Mouse (Mus musculus) liver, embryonic 11.5 days (tissue): ENCODE data around the gene Ggt6. TPM values are rescaled to one million over a fixed set of nuclear protein-coding genes. Genes with fewer than 3 reads are reported as not detected.

Experiments used
- ATAC-seq: fragments of 200-750 bp; cut with Nextera tagmentation; replicated peaks from 2 replicates; pipeline ENCODE4 v1.8.0; 2017; ENCODE audit warnings: moderate number of reproducible peaks, mild to moderate bottlenecking, moderate TSS enrichment, moderate library complexity; ENCODE audit not compliant: low FRiP score
- DNase-seq: peaks from one replicate; pipeline ENCODE4 v3.0.0-alpha.2; 2017; ENCODE audit warnings: low spot score
- H3K27ac ChIP-seq: fragments of 300-500 bp; sonication (generic); 2 replicates; pipeline ENCODE4 v1.5.1; 2014; ENCODE audit warnings: mild to moderate bottlenecking, low read depth, low read length, control low read depth
- H3K27me3 ChIP-seq: fragments of 300-500 bp; sonication (generic); replicated peaks from 2 replicates; pipeline ENCODE4 v1.6.1; 2014; ENCODE audit warnings: low read length, mixed read lengths; ENCODE audit not compliant: control insufficient read depth, insufficient read depth
- H3K36me3 ChIP-seq: fragments of 300-500 bp; sonication (generic); 2 replicates; pipeline ENCODE4 v1.6.1; 2014; ENCODE audit warnings: mild to moderate bottlenecking, low read length, moderate library complexity, mixed read lengths; ENCODE audit not compliant: control insufficient read depth, insufficient read depth
- H3K4me1 ChIP-seq: fragments of 300-500 bp; sonication (generic); replicated peaks from 2 replicates; pipeline ENCODE4 v1.6.1; 2014; ENCODE audit warnings: low read length, mixed read lengths; ENCODE audit not compliant: control insufficient read depth, insufficient read depth
- H3K4me2 ChIP-seq: fragments of 300-500 bp; sonication (generic); 2 replicates; pipeline ENCODE4 v1.6.1; 2014; ENCODE audit warnings: mild to moderate bottlenecking, control low read depth, moderate library complexity
- H3K4me3 ChIP-seq: fragments of 300-500 bp; sonication (generic); 2 replicates; pipeline ENCODE4 v1.5.1; 2014; ENCODE audit warnings: low read depth, low read length, control low read depth
- H3K9ac ChIP-seq: fragments of 300-500 bp; sonication (generic); 2 replicates; pipeline ENCODE4 v1.6.1; 2014; ENCODE audit warnings: low read depth, low read length, control low read depth
- H3K9me3 ChIP-seq: fragments of 300-500 bp; sonication (generic); 2 replicates; pipeline ENCODE4 v1.6.1; 2016; ENCODE audit warnings: low read length, inconsistent platforms, mixed read lengths; ENCODE audit not compliant: control insufficient read depth
- WGBS: fragments of 180-500 bp; shearing (Covaris S2); extraction: QIAGEN DNeasy Blood & Tissue Kit; methylation state at CpG from one replicate; pipeline ENCODE4 v1.1.7; 2014; 5-methylcytosine and 5-hydroxymethylcytosine counted together
- polyA plus RNA-seq: library from polyadenylated mRNA; unstranded; fragments of >200 nt; fragmentation: Nextera tagmentation; extraction: Ambion mirVana; gene quantifications from 2 replicates; pipeline ENCODE4 v1.2.1, GENCODE M21; 2014

The Ggt6 gene
- polyA plus RNA-seq, 1 experiment from 2014 or later: not detected

- WGBS: 69% methylated on average over 15 of the region's 15 CpGs
- Histone ChIP-seq H3K27me3 (no peaks in the 10 kb centered on the region), H3K4me2 (no peak overlapping the region), H3K9me3 (no peaks in the 10 kb centered on the region), H3K27ac (no peak overlapping the region), H3K4me3 (no peak overlapping the region), H3K4me1 (peaks cover 14% of the 10 kb centered on the region), H3K36me3 (peaks cover 42% of the 10 kb centered on the region), H3K9ac (no peak overlapping the region)
- DNase-seq (no peak), ATAC-seq (no peak)
Observed at GRCm38 (mm10) chr11:72453105-72453953, 18.0 kb downstream of the Ggt6 start.

DNA sequence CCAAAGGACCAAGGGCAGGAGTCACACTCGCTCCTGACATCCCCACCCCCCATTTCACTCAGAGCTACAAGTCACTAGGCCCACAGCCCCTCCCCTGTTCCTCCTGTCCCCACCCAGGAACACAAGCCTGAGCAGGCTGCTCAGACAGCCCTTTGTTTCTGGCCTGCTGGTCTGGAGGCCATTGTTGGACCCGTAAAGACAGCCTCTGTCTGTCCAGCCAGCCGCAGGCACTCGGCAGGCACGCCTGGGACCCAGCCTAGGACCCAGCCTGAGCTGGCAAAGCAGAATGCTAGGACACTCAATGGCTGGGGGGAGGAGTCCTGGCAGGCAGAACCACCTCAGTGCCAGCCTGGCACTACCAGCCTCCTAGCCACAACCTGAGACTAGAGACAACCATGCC lies 20.4 kb downstream of the Ggt6 start:
- Histone ChIP-seq H3K9me3 (no peaks in the 10 kb centered on the region), H3K4me1 (peaks cover 30% of the 10 kb centered on the region), H3K9ac (no peak overlapping the region), H3K4me3 (no peak overlapping the region), H3K4me2 (no peak overlapping the region), H3K27ac (no peak overlapping the region), H3K27me3 (no peaks in the 10 kb centered on the region), H3K36me3 (peaks cover 19% of the 10 kb centered on the region)
- WGBS: 83% methylated on average over 5 of the region's 5 CpGs
- DNase-seq (no peak), ATAC-seq (no peak)

DNA sequence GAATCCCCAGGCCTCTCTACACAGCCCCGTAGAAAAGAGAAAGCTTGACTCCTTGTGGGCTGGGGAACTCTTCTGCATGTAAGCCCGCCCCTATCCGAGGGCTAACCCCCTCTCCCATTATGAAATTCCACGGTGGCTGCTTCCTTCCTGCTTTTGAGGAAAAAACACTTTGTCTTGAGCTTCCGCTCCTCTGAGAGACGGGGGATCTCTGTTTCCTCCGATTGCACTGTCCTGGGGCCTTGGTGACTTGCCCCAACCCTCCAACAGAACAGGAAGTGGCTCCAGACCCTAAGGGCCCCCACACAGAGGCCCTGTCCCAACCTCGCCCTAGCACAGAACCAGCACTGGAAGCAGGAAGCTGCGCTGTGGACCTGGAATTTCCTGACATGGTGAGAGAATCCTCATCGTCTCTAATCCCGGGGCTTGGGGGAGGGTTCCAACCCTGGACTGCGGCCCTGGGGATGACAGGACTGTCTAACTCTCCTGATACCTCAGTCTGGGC lies 22.7 kb downstream of the Ggt6 start:
- ATAC-seq: peak; percentile 40
- no peak for DNase-seq
- 54% methylated on average over 12 of the region's 12 CpGs for WGBS
- Histone ChIP-seq H3K9me3 (no peaks in the 10 kb centered on the region), H3K4me3 (no peak overlapping the region), H3K4me2 (no peak overlapping the region; the same call in 1 of the 2 replicates), H3K27ac (peak overlapping the region; percentile 8; the same call in 1 of the 2 replicates), H3K36me3 (peaks cover 8% of the 10 kb centered on the region; the same call in 1 of the 2 replicates), H3K4me1 (peaks cover 43% of the 10 kb centered on the region), H3K9ac (no peak overlapping the region), H3K27me3 (no peaks in the 10 kb centered on the region)

GRCm38 (mm10) chr11:72458502-72458901 lies 23.2 kb downstream of the Ggt6 start:
- ATAC-seq: peak; percentile 35

GRCm38 (mm10) chr11:72461500-72461981 lies 26.2 kb downstream of the Ggt6 start:
- peaks cover 52% of the 10 kb centered on the region for H3K4me1 ChIP-seq
- H3K4me2 ChIP-seq: no peak overlapping the region
- peaks cover 5% of the 10 kb centered on the region; the same call in 1 of the 2 replicates for H3K36me3 ChIP-seq
- H3K27me3 ChIP-seq: no peaks in the 10 kb centered on the region
- DNase-seq: no peak
- no peak for ATAC-seq
- no peak overlapping the region for H3K4me3 ChIP-seq
- no peaks in the 10 kb centered on the region for H3K9me3 ChIP-seq
- no peak overlapping the region for H3K9ac ChIP-seq
- H3K27ac ChIP-seq: no peak overlapping the region; the same call in 1 of the 2 replicates
- WGBS: 50% methylated on average over 5 of the region's 5 CpGs

More at GRCm38 (mm10) chr11:72458502-72458901, 23.2 kb downstream of the Ggt6 start:
- Histone ChIP-seq H3K9me3 (no peaks in the 10 kb centered on the region), H3K4me2 (no peak overlapping the region), H3K4me3 (no peak overlapping the region), H3K36me3 (peaks cover 8% of the 10 kb centered on the region; the same call in 1 of the 2 replicates), H3K9ac (no peak overlapping the region), H3K27me3 (no peaks in the 10 kb centered on the region), H3K4me1 (peaks cover 43% of the 10 kb centered on the region), H3K27ac (peak overlapping the region; percentile 8; the same call in 1 of the 2 replicates)
- WGBS: 42% methylated on average over 3 of the region's 3 CpGs
- no peak for DNase-seq

- H3K4me1 ChIP-seq: peaks cover 62% of the 10 kb centered on the region
- no peak overlapping the region for H3K9ac ChIP-seq
- ATAC-seq: no peak
- no peaks in the 10 kb centered on the region for H3K9me3 ChIP-seq
- no peak overlapping the region for H3K27ac ChIP-seq
- H3K36me3 ChIP-seq: peaks cover 5% of the 10 kb centered on the region; the same call in 1 of the 2 replicates
- H3K4me2 ChIP-seq: no peak overlapping the region
- H3K4me3 ChIP-seq: no peak overlapping the region
- no peak for DNase-seq
- no peaks in the 10 kb centered on the region for H3K27me3 ChIP-seq
- WGBS: 78% methylated on average over 3 of the region's 3 CpGs
Observed at GRCm38 (mm10) chr11:72464821-72465220, 29.5 kb downstream of the Ggt6 start.

- Histone ChIP-seq H3K9ac (no peak overlapping the region; the same call in 1 of the 2 replicates), H3K4me3 (no peak overlapping the region), H3K4me1 (peaks cover 72% of the 10 kb centered on the region), H3K4me2 (peak overlapping the region; percentile 58), H3K27ac (peak overlapping the region; percentile 79), H3K36me3 (peaks cover 5% of the 10 kb centered on the region; the same call in 1 of the 2 replicates), H3K9me3 (no peaks in the 10 kb centered on the region), H3K27me3 (no peaks in the 10 kb centered on the region)
- DNase-seq: no peak
- ATAC-seq: peak; percentile 42; the same call in 1 of the 2 replicates
- 63% methylated on average over 11 of the region's 11 CpGs for WGBS
Observed at GRCm38 (mm10) chr11:72465978-72466693, 30.8 kb downstream of the Ggt6 start.

DNA sequence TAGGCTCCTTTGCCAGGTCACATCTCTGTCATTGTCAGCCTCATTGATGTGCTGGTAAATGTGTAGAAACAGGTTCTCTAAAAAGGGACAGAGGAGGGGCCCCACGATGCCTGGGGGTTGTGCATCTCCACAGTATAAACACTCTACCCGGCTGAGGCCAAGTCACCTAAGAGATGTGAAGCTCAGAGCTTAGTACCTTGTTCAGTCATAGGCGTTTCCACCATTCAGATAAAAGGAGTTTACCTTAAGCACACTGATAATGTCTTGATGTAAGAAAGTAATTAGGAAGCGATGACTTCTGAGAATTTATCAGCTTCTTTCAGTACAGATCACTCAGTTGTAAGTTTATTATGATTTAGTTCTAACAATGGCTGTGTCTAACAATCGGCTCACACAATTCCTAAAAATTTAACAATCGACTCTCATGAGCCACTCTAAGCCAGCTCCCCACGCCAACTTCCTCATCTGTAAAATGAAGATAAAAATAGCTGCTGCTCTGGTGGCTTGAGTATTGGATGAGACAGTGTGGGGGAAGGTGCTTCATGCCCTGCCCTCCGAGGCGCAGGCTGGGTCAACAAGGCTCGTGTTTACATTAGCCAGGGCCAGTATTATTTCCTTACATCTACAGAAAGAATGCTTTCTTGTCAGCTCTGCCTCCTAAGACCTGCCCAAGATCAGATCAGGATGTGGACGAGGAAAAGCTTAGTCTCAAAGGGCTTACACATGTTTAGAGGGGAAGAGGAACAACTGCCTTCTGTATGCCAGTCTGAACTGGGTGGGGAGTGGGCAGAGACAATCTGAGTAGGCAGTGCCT lies 31.6 kb downstream of the Ggt6 start:
- no peaks in the 10 kb centered on the region for H3K27me3 ChIP-seq
- H3K9ac ChIP-seq: peak overlapping the region; percentile 44
- peak overlapping the region; percentile 58 for H3K4me2 ChIP-seq
- ATAC-seq: peak; percentile 84
- peaks cover 73% of the 10 kb centered on the region for H3K4me1 ChIP-seq
- H3K9me3 ChIP-seq: no peaks in the 10 kb centered on the region
- H3K27ac ChIP-seq: peak overlapping the region; percentile 79
- no peak overlapping the region for H3K4me3 ChIP-seq
- WGBS: 10% methylated on average over 11 of the region's 11 CpGs
- DNase-seq: no peak
- peaks cover 5% of the 10 kb centered on the region; the same call in 1 of the 2 replicates for H3K36me3 ChIP-seq
